Mouse (Mus musculus) heart, postnatal 0 days (tissue): ENCODE measurements around the gene Gm11634.

Source experiments
- CTCF ChIP-seq: IDR thresholded peaks from 2 replicates; pipeline ENCODE4 v1.5.1; 2016; ENCODE audit warnings: antibody characterized with exemption, control low read depth, low read depth
- EP300 ChIP-seq: IDR thresholded peaks from 2 replicates; pipeline ENCODE4 v1.6.1; 2016; ENCODE audit warnings: antibody characterized with exemption, low read depth

DNA sequence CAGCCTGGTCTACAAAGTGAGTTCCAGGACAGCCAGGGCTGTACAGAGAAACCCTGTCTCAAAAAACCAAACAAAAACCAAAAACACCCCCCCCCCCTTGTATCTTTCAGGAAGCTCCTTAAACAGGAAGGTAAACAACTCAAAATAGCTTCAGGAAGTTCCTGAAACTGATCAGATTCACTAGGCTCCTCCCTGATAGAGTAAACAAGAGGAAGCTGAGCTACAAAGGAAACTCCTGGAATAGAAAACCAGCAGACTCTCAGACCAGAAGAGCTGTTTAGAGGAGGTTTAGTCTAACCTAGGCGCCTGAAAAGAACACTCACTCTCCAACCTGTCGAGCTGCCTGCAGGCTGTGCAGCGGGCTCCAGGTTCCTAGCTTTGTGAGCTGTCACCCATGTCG lies 40.7 kb upstream of the Gm11634 start:
- TF ChIP-seq CTCF (no peak), EP300 (no peak)
